Mouse (Mus musculus) bone marrow, adult 2 months (tissue): ENCODE measurements around the gene C3.

ENCODE experiments used
- CTCF ChIP-seq: fragments of 200-500 bp; IDR thresholded peaks from 2 replicates; pipeline ENCODE4 v1.5.1; 2011; ENCODE audit warnings: low read length, control low read depth; ENCODE audit not compliant: control insufficient read depth, insufficient read depth
- POLR2A ChIP-seq: fragments of 200-500 bp; IDR thresholded peaks from 2 replicates; pipeline ENCODE4 v1.6.1; 2011; ENCODE audit warnings: low read depth, mild to moderate bottlenecking, control low read depth, low read length, borderline replicate concordance; ENCODE audit not compliant: control insufficient read depth

GRCm38 (mm10) chr17:57209330-57209729, 18.6 kb downstream of the C3 start:
- TF ChIP-seq CTCF (peak; percentile 50), POLR2A (no peak)
